Mouse (Mus musculus) intestine, embryonic 15.5 days (tissue): ENCODE data around the gene Ralb. TPM values are rescaled to one million over a fixed set of nuclear protein-coding genes. Genes with fewer than 3 reads are reported as not detected.

Experiments
- ATAC-seq: fragments of 200-750 bp; cut with Nextera tagmentation; 2 replicates; pipeline ENCODE4 v1.8.0; 2017; ENCODE audit warnings: moderate TSS enrichment, moderate library complexity
- H3K27ac ChIP-seq: fragments of 300-500 bp; sonication (generic); 2 replicates; pipeline ENCODE4 v1.5.1; 2015; ENCODE audit warnings: mild to moderate bottlenecking, inconsistent platforms
- H3K27me3 ChIP-seq: fragments of 300-500 bp; sonication (generic); replicated peaks from 2 replicates; pipeline ENCODE4 v1.6.1; 2015; ENCODE audit warnings: inconsistent platforms
- H3K36me3 ChIP-seq: fragments of 300-500 bp; sonication (generic); 2 replicates; pipeline ENCODE4 v1.6.1; 2015; ENCODE audit warnings: inconsistent platforms
- H3K4me1 ChIP-seq: fragments of 300-500 bp; sonication (generic); replicated peaks from 2 replicates; pipeline ENCODE4 v1.6.1; 2015; ENCODE audit warnings: inconsistent platforms
- H3K4me2 ChIP-seq: fragments of 300-500 bp; sonication (generic); replicated peaks from 2 replicates; pipeline ENCODE4 v1.6.1; 2015; ENCODE audit warnings: mild to moderate bottlenecking, inconsistent platforms
- H3K4me3 ChIP-seq: fragments of 300-500 bp; sonication (generic); replicated peaks from 2 replicates; pipeline ENCODE4 v1.5.1; 2015; ENCODE audit warnings: inconsistent platforms
- H3K9ac ChIP-seq: fragments of 300-500 bp; sonication (generic); 2 replicates; pipeline ENCODE4 v1.6.1; 2015; ENCODE audit warnings: inconsistent platforms
- H3K9me3 ChIP-seq: fragments of 300-500 bp; sonication (generic); 2 replicates; pipeline ENCODE4 v1.6.1; 2016; ENCODE audit warnings: inconsistent platforms
- WGBS: fragments of 180-500 bp; shearing (Covaris S2); methylation state at CpG from one replicate; pipeline ENCODE4 v1.1.7; 2015; 5-methylcytosine and 5-hydroxymethylcytosine counted together
- polyA plus RNA-seq: library from polyadenylated mRNA; unstranded; fragments of >200 nt; fragmentation: Nextera tagmentation; extraction: Ambion mirVana; gene quantifications from 2 replicates; pipeline ENCODE4 v1.2.1, GENCODE M21; 2015

Gene Ralb
- polyA plus RNA-seq, 1 experiment from 2014 or later, result 179 TPM

- ATAC-seq, result no peak
- Histone ChIP-seq H3K9me3 (no peaks in the 10 kb centered on the region), H3K9ac (no peak overlapping the region), H3K4me3 (no peak overlapping the region), H3K4me2 (no peak overlapping the region), H3K27ac (no peak overlapping the region), H3K4me1 (peaks cover 17% of the 10 kb centered on the region), H3K27me3 (no peaks in the 10 kb centered on the region), H3K36me3 (no peaks in the 10 kb centered on the region)
- WGBS, result 74% methylated on average over 7 of the region's 7 CpGs
Measured at GRCm38 (mm10) chr1:119521681-119522080, 17.1 kb upstream of the Ralb start.

GRCm38 (mm10) chr1:119521029-119521428, 16.4 kb upstream of the Ralb start:
- no peak for ATAC-seq
- Histone ChIP-seq H3K4me1 (peaks cover 11% of the 10 kb centered on the region), H3K4me3 (no peak overlapping the region), H3K9ac (no peak overlapping the region), H3K4me2 (no peak overlapping the region), H3K36me3 (no peaks in the 10 kb centered on the region), H3K27ac (no peak overlapping the region), H3K27me3 (no peaks in the 10 kb centered on the region), H3K9me3 (no peaks in the 10 kb centered on the region)
- 36% methylated on average over 2 of the region's 2 CpGs for WGBS

- Histone ChIP-seq H3K27me3 (no peaks in the 10 kb centered on the region), H3K27ac (0 out of 2 replicates have a peak overlapping the region, but pooled peaks have one; percentile 13), H3K4me1 (peaks cover 3% of the 10 kb centered on the region; the same call in 1 of the 2 replicates), H3K4me2 (no peak overlapping the region), H3K9me3 (no peaks in the 10 kb centered on the region), H3K36me3 (no peaks in the 10 kb centered on the region), H3K4me3 (no peak overlapping the region), H3K9ac (no peak overlapping the region)
- WGBS, result 45% methylated on average over 6 of the region's 6 CpGs
- ATAC-seq, result no peak
Measured at GRCm38 (mm10) chr1:119519286-119519685, 14.7 kb upstream of the Ralb start.

GRCm38 (mm10) chr1:119518786-119519185, 14.2 kb upstream of the Ralb start:
- Histone ChIP-seq H3K4me3 (no peak overlapping the region), H3K27me3 (no peaks in the 10 kb centered on the region), H3K4me2 (no peak overlapping the region), H3K4me1 (peaks cover 3% of the 10 kb centered on the region; the same call in 1 of the 2 replicates), H3K36me3 (no peaks in the 10 kb centered on the region), H3K9ac (no peak overlapping the region), H3K9me3 (no peaks in the 10 kb centered on the region), H3K27ac (no peak overlapping the region)
- no peak for ATAC-seq

GRCm38 (mm10) chr1:119518060-119518459, 13.5 kb upstream of the Ralb start:
- Histone ChIP-seq H3K36me3 (no peaks in the 10 kb centered on the region), H3K27me3 (no peaks in the 10 kb centered on the region), H3K27ac (no peak overlapping the region), H3K4me3 (no peak overlapping the region), H3K9me3 (no peaks in the 10 kb centered on the region), H3K9ac (no peak overlapping the region), H3K4me2 (no peak overlapping the region), H3K4me1 (peaks cover 3% of the 10 kb centered on the region; the same call in 1 of the 2 replicates)
- WGBS, result 74% methylated on average over 7 of the region's 7 CpGs
- no peak for ATAC-seq

- 67% methylated on average over 8 of the region's 8 CpGs for WGBS
- H3K36me3 ChIP-seq, result no peaks in the 10 kb centered on the region
- no peak overlapping the region for H3K9ac ChIP-seq
- no peaks in the 10 kb centered on the region for H3K9me3 ChIP-seq
- H3K4me1 ChIP-seq, result 0 out of 2 replicates have a peak, but pooled peaks cover 2% of the 10 kb centered on the region
- H3K4me3 ChIP-seq, result no peak overlapping the region
- H3K4me2 ChIP-seq, result no peak overlapping the region
- ATAC-seq, result no peak
- H3K27me3 ChIP-seq, result no peaks in the 10 kb centered on the region
- H3K27ac ChIP-seq, result no peak overlapping the region
Measured at GRCm38 (mm10) chr1:119510857-119511256, 6.3 kb upstream of the Ralb start.

GRCm38 (mm10) chr1:119510409-119510808, 5.8 kb upstream of the Ralb start:
- H3K4me3 ChIP-seq, result no peak overlapping the region
- H3K36me3 ChIP-seq, result no peaks in the 10 kb centered on the region
- no peaks in the 10 kb centered on the region for H3K9me3 ChIP-seq
- no peak overlapping the region for H3K9ac ChIP-seq
- 0 out of 2 replicates have a peak, but pooled peaks cover 2% of the 10 kb centered on the region for H3K4me1 ChIP-seq
- H3K27me3 ChIP-seq, result no peaks in the 10 kb centered on the region
- H3K27ac ChIP-seq, result no peak overlapping the region
- no peak for ATAC-seq
- no peak overlapping the region for H3K4me2 ChIP-seq
- WGBS, result 61% methylated on average over 9 of the region's 9 CpGs

GRCm38 (mm10) chr1:119509474-119509873, 4.9 kb upstream of the Ralb start:
- Histone ChIP-seq H3K27ac (no peak overlapping the region), H3K4me3 (no peak overlapping the region), H3K36me3 (no peaks in the 10 kb centered on the region), H3K9me3 (no peaks in the 10 kb centered on the region), H3K4me2 (no peak overlapping the region), H3K4me1 (peaks cover 6% of the 10 kb centered on the region), H3K9ac (no peak overlapping the region), H3K27me3 (no peaks in the 10 kb centered on the region)
- 87% methylated on average over 7 of the region's 7 CpGs for WGBS
- no peak for ATAC-seq

GRCm38 (mm10) chr1:119508548-119508947, 4.0 kb upstream of the Ralb start:
- no peaks in the 10 kb centered on the region for H3K36me3 ChIP-seq
- H3K27me3 ChIP-seq, result no peaks in the 10 kb centered on the region
- no peaks in the 10 kb centered on the region for H3K9me3 ChIP-seq
- no peak overlapping the region for H3K9ac ChIP-seq
- H3K27ac ChIP-seq, result 0 out of 2 replicates have a peak overlapping the region, but pooled peaks have one; percentile 36
- H3K4me1 ChIP-seq, result peaks cover 6% of the 10 kb centered on the region
- WGBS, result 41% methylated on average over 4 of the region's 4 CpGs
- H3K4me2 ChIP-seq, result no peak overlapping the region
- no peak for ATAC-seq
- H3K4me3 ChIP-seq, result no peak overlapping the region

- Histone ChIP-seq H3K27ac (no peak overlapping the region), H3K4me2 (no peak overlapping the region), H3K4me1 (peaks cover 11% of the 10 kb centered on the region), H3K9ac (no peak overlapping the region), H3K9me3 (no peaks in the 10 kb centered on the region), H3K27me3 (no peaks in the 10 kb centered on the region), H3K4me3 (no peak overlapping the region), H3K36me3 (no peaks in the 10 kb centered on the region)
- 90% methylated on average over 3 of the region's 3 CpGs for WGBS
- ATAC-seq, result no peak
Measured at GRCm38 (mm10) chr1:119505951-119506350, 1.4 kb upstream of the Ralb start.

- no peaks in the 10 kb centered on the region; the same call in 1 of the 2 replicates for H3K36me3 ChIP-seq
- H3K27me3 ChIP-seq, result no peaks in the 10 kb centered on the region
- peak overlapping the region; percentile 67 for H3K4me2 ChIP-seq
- ATAC-seq, result no peak
- peak overlapping the region; percentile 85 for H3K4me3 ChIP-seq
- WGBS, result 16% methylated on average over 5 of the region's 5 CpGs
- peak overlapping the region; percentile 82 for H3K27ac ChIP-seq
- peak overlapping the region; percentile 83 for H3K9ac ChIP-seq
- H3K4me1 ChIP-seq, result peaks cover 9% of the 10 kb centered on the region
- no peaks in the 10 kb centered on the region for H3K9me3 ChIP-seq
Measured at GRCm38 (mm10) chr1:119503808-119504207, 786 bp downstream of the Ralb start.

- Histone ChIP-seq H3K27me3 (no peaks in the 10 kb centered on the region), H3K9me3 (no peaks in the 10 kb centered on the region), H3K4me1 (peaks cover 12% of the 10 kb centered on the region), H3K4me3 (peak overlapping the region; percentile 85), H3K9ac (peak overlapping the region; percentile 83), H3K36me3 (no peaks in the 10 kb centered on the region; the same call in 1 of the 2 replicates), H3K27ac (peak overlapping the region; percentile 82; the same call in 1 of the 2 replicates), H3K4me2 (peak overlapping the region; percentile 67)
- WGBS, result 63% methylated on average over 3 of the region's 3 CpGs
- ATAC-seq, result no peak
Measured at GRCm38 (mm10) chr1:119503181-119503580, 1.4 kb downstream of the Ralb start.

GRCm38 (mm10) chr1:119502729-119503128, 1.9 kb downstream of the Ralb start:
- Histone ChIP-seq H3K27me3 (no peaks in the 10 kb centered on the region), H3K27ac (no peak overlapping the region), H3K9ac (peak overlapping the region; percentile 83; the same call in 1 of the 2 replicates), H3K4me1 (peaks cover 14% of the 10 kb centered on the region), H3K9me3 (no peaks in the 10 kb centered on the region), H3K36me3 (no peaks in the 10 kb centered on the region; the same call in 1 of the 2 replicates), H3K4me2 (peak overlapping the region; percentile 67), H3K4me3 (peak overlapping the region; percentile 85)
- WGBS, result 90% methylated on average over 11 of the region's 11 CpGs
- no peak for ATAC-seq
